Mouse (Mus musculus) lung, adult 18-20 months (tissue): ENCODE results near the gene Rad23a.
"Not testable (repeated sequence)": the region's sequence is repeated elsewhere in the genome, so short reads cannot be mapped to it uniquely, and the experiment has no call there.

Source experiments
- DNase-seq, 2 experiments: peaks; one replicate each; pipeline ENCODE4 v3.0.0; 2022; ENCODE audit warnings: mixed read lengths in 2 of 2

Gene Rad23a

GRCm38 (mm10) chr8:84839875-84840247 lies 604 bp downstream of the Rad23a start:
- DNase-seq: no peak

DNA sequence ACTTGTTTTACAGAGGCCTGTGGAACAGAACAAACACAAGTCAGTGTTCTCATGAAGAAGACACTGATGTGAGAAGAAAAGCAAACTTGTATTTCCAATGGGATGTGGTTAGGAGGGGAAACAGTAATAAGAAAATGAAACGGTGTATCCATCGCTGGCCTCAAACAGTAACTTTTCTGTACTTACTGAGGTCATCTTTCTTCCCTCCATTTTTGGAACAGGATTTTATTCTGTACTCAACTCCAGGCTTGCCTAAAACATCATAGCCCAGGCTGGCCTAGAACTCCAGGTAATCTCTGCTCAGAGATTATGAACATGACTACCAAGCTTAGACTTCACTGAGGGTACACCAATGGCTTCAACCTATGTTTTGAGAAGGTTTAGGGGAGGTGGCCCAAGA lies 1.1 kb downstream of the Rad23a start:
- DNase-seq: no peak

- DNase-seq: no peak
These were observed 2.0 kb downstream of the Rad23a start for GRCm38 (mm10) chr8:84838513-84838912.

DNA sequence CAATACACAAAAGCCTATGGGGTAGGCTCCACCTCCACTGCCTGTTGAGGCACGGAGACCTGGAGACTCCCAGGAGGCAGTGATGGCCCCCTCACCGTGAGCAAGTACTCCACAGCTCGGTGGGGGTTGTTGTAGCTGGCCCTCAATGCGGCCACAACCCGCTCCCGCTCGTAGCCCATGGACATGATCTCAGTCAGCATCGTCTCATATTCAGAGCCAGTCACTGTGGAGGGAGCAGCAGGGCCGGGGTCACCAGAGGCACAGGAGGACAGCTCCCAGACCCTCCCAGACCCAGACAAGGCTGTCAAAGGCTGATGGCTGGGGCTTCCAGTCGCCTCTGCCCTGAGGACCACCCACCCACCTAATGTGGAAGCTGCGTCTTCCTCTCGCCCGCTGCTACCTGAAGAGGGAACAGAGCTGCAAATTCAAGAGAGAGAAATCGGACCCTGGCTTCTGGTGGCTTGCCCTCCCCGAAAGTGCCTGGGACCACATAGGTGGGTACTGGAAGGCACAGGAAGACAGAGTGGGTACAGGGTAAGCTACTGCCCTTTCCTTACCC lies 2.5 kb downstream of the Rad23a start:
- DNase-seq: no peak

DNA sequence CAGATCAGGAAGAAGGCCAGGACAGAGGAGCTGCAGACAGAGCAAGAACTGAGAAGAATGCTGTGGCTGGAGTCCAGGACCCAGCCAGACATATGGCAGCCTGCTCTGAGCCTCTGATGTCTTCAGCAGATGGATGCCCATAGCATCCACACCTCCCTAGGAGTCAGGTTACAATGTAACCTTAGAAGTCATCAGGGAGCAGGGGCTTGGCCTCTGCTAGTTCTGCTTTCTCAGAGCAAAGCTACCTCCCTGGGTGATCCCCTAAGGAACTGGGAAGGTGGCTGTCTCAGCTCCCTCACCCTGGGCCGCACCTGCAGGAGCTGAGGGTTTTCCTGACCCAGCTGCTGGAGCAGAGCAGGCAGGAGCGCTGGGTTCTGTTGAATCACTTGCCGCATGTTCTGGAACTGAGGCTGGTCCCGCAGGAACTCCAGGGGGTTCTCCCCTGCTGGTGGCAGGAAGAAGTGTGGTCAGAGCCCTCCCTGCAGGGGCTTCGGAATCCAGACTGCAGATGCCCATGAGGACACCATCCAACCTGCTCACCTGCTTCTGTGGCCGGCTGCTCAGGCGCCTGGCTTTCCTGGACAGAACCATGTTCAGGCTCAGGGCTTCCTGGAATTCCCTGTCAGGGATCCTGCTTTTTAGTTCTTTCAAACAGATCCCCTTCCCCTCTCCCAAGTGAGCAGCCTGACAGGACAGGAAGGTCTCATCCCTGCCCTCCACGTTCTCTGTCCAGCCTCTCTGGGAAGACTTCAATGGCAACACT lies 3.1 kb downstream of the Rad23a start:
- no peak for DNase-seq

DNA sequence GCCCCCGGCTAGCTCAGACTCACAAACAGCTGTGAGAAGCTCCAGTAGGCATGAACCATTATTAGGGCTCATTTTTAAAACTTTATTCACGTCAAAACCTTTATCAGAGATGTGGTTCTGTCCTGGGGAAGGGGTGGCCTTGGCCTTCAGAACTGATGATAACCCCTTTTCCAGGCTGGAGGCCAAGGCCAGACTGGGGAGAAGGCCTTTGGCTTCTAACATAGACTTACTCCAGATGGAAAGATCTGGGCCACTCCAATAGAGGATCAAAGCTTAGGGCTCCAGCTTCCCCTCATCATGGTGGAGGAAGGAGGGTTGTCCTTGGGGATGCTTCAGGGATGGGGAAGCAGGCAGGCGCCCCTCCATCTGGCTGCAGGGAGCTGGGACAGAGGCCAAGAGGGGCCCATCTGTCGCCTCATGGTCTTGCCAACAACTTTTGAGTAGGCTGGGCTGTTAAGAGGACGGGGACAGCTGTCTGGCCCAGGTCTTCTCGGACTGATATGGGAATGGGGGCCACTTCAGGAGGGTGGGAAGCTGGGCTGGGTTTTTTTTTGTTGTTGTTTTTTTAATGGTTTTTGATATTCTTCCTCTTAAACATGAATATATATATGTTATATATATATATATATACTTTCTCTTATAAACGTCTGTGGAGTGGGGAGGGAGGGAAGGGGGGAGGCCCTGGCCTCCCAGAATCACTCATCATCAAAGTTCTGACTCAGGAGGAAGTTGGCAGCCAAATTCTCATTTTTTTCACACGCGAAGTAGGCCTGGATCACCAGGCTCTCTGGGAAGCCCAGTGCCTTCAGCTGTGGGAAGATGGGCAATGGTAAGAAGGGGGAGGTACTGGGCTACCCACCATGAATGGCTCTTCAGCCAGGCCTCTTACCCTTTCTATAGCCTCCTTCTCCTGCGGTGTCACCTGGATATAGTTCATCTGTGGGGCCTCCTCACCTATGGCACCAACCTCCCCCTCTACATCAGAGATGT lies 5.3 kb downstream of the Rad23a start:
- DNase-seq: no peak

DNA sequence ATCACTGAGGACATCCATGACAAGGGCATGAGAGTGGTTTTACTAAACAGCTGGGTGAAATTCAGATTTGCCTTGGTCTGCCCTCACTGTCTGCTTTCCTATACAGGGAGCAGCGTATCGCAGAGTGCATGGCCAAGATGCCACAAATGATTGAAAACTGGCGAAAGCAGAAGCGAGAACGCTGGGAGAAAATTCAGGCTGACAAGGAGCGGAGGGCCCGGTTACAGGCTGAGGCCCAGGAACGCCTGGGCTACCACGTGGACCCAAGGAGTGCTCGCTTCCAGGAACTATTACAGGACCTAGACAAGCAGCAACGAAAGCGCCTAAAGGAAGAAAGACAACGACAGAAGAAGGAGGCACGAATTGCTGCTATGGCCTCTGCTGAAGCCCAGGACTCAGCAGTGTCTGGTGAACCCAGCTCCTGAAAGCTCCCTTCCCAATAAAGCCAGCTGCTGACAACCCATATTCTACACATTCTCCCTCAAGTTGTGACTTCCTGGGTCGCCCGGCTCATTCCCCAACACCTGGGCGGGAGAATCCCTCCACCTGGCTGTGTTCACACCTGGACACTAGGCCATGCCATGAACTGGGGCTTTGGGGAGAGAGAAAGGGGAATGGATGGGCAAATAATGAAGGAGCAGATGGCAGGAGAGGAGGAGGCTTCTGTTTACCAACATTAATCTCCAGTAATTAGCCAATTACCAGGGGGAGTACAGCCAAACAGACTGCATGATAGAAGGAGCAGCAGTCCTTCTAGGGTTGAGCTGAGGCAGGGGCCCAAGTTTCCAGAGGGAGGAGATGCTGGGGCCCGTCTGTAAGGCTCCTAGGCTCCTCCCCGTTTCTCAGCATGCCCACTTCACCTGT lies 6.2 kb downstream of the Rad23a start:
- no peak for DNase-seq

GRCm38 (mm10) chr8:84832759-84833742 lies 7.4 kb downstream of the Rad23a start:
- no peak for DNase-seq

- DNase-seq: peak; percentile 72 to 76
These were observed 8.3 kb downstream of the Rad23a start for GRCm38 (mm10) chr8:84832034-84832717.

GRCm38 (mm10) chr8:84831490-84831889 lies 9.0 kb downstream of the Rad23a start, which contains the start of gene Gadd45gip1:
TSS of gene Gadd45gip1 (plus strand) at chr8:84831522.
- peak; percentile 44 to 51 for DNase-seq

DNA sequence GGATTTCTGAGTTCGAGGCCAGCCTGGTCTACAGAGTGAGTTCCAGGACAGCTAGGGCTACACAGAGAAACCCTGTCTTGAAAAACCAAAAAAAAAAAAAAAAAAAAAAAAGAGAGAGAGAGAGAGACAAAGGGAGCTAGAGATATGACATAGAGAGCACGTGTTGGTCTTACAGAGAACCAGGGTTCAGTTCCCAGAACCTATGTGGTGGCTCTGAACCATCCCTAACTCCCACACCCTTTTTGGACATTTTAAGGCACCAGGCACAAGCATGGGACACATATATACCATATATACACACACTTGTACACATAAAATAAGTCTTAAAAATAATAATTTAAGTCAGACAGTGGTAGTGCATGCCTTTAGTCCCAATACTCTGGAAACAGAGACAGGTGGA lies 13.9 kb downstream of the Rad23a start:
- not testable (repeated sequence) for DNase-seq

GRCm38 (mm10) chr8:84825636-84826035 lies 14.8 kb downstream of the Rad23a start:
- no peak for DNase-seq

- DNase-seq: peak; percentile 50 to 52
These were observed 16.8 kb downstream of the Rad23a start for GRCm38 (mm10) chr8:84823653-84824052.

DNA sequence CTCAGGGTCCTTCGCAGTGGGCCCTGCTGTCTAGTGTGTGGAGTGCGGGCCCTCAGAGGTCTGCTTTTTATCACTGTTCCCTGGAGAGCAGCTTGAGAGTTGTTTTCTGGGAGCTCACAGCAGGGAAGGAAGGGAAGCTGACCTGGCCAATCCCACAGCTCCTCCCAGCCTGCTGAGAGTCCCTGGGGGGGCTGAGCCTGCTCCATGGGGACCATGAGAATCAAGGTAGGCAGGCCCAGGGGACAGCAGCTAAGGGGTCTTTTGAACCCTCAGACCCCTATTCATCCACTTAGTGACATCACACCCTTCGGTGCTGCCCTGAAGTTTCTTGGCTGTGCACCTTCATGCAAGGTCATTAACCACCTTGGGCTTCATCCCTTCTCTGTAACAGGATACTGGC lies 17.7 kb downstream of the Rad23a start, which contains the start of gene Dand5:
TSS of gene Dand5 (minus strand) at position 101 of the 400 bp plus-strand sequence.
- no peak for DNase-seq

- no peak for DNase-seq
These were observed 24.3 kb downstream of the Rad23a start for GRCm38 (mm10) chr8:84816117-84816516.

- peak; percentile 90 to 95 for DNase-seq
These were observed 24.9 kb downstream of the Rad23a start for GRCm38 (mm10) chr8:84815547-84815946.

DNA sequence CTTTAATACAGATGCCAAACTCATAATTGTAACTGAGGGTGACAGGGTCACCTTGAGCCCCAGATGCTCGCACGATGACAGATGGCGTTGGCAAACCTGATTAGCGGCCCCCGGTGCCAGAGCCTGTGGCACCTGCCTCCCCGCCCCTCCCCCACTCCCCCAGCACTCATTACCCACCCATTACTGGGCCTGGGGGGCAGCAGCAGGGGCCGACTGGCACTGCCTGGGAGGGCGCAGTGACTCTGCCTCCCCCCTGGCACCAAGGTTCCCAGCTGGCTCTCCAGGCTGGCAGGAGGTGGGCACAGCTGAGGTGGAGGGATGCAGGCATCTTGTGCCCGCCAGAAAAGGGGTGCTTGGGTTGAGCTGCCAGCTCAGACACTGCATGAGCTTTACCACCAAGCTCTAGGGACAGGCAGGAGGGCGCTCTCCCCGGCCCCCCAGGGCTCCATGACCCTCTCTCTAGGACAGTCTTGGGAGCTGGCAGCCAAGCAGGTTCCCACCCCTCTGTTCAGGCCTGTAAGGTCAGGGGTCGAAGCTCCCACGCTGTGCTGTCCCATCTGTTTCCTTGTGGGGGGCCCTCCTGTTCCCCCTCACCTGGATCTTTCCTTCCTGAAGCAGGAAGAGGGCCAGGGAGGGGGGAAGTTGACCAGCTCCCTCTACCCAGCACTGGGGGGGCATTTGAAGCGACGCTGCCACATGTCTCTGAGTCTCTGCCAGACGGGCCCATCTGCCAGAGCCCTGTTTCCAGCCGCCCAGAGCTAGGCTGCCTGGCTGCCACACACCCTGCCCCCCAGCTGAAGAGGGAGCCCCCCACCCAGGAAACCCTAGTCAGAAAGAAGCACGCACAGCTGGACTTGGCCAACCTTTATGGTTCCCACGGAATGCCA lies 25.7 kb downstream of the Rad23a start:
- DNase-seq: no peak

GRCm38 (mm10) chr8:84814240-84814554 lies 26.3 kb downstream of the Rad23a start:
- DNase-seq: no peak

DNA sequence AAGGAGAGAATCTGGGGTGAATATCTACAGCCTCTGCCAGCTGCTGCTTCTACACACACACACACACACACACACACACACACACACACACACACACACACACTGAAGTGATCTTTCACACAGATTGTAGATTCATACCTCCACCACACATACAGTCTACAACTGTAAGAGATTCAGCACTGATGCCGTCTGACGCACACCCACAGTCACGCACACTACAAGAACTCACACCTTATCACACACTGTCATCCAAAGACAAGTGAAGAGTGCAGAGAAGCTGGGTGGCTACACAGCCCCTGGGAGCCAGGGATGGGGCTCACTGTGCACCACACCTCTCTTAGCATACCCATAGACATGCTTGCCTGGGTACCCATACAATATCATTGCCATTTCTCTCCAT lies 26.6 kb downstream of the Rad23a start:
- DNase-seq: no peak
